Mouse (Mus musculus) left cerebral cortex, postnatal 25 days (tissue): ENCODE results near the gene Hacd4. TPM values are rescaled to one million over a fixed set of nuclear protein-coding genes. Genes with fewer than 3 reads are reported as not detected.
"Not testable (repeated sequence)": the region's sequence is repeated elsewhere in the genome, so short reads cannot be mapped to it uniquely, and the experiment has no call there.

Experiments
- DNase-seq, 2 experiments: peaks; one replicate each; pipeline ENCODE4 v3.0.0; 2022; ENCODE audit warnings: low spot score in 2 of 2, mixed read lengths in 1 of 2
- intact Hi-C: fragments of 180-260 bp; cut with DNase I; formaldehyde crosslinking; loops from one replicate; pipeline ENCODE4 v1.15.1; 2025
- total RNA-seq, 2 experiments: library from RNA; stranded (reverse); gene quantifications; 2 replicates each; pipeline ENCODE4 v1.2.3; 2021

Gene Hacd4
- total RNA-seq, 2 experiments from 2014 or later = 1.1 to 2.0 TPM

DNA sequence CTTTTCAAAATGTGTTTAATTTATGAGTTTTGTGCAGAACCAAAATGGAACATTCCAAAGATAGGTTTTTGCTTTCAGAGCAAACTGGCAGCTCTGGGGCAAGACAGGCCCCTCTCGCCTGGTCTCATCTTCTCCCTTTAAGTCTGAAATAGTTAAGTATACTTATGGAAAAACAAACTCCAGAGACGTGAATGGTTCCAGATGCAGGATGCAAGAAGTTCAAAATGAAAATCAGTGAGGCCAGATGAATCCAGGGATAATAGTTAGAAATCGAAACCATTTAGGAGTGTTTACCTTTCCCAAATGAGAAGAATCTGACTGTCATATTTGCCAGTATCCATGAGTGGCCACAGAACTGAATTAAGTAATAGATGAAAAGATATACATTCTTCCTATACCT, 1.6 kb downstream of the Hacd4 start:
- intact Hi-C loops = no loop called here
- DNase-seq = no peak

DNA sequence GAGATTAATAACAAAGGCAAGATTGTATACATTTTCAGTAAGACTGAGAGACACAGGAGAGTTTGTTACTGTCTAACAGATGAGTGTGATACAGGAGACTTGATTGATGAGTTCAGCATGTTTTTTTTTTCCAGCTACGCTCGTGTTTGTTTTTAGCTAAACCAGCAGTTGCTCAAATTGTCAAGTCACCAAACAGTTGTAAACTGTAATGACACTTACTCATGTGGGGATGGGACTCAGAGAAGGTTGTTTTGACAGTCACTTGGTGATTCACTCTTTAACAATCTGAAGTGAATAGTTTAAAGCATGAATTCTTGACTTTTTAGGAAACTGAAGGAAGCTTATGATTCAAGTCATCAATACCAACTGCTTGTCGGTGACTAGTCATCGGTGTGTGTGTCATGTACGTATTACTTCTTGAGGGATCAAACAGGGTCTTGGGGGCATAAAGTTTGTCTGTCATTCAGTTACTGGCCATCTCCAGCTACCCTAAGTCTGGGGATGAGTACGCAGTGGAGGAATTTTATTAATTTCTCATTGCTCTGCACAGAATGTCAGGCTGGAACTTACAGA, 2.0 kb downstream of the Hacd4 start:
- intact Hi-C loops = no loop called here
- no peak for DNase-seq

DNA sequence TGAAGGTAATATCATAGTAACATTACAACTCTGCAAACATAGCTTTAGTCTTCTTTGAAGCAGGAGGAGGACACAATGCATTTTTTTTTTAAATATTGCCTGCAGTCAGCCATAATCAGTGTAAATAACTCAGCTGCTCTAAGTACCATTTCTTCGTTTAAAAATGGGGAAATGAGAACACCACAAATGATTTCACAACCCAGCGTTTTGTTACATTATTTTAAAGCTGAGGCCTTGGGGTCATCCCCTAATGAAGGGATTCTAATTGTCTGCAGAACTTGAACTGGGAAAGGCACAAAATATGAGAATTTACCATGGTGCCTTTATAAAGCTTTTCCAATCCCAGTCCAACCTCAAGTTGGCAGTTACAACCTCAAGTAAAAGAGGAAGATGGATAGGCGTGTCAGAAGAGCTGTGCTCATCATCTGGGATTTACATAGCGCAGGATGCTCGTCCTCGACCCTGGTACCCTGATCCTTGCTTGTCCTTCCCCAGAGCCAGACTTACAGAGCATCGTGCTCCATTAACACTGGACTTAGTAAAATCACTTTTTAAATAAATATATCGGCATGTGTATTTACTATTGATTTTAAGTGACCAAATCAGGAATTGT, 6.2 kb downstream of the Hacd4 start:
- DNase-seq = no peak
- intact Hi-C loops = no loop called here

DNA sequence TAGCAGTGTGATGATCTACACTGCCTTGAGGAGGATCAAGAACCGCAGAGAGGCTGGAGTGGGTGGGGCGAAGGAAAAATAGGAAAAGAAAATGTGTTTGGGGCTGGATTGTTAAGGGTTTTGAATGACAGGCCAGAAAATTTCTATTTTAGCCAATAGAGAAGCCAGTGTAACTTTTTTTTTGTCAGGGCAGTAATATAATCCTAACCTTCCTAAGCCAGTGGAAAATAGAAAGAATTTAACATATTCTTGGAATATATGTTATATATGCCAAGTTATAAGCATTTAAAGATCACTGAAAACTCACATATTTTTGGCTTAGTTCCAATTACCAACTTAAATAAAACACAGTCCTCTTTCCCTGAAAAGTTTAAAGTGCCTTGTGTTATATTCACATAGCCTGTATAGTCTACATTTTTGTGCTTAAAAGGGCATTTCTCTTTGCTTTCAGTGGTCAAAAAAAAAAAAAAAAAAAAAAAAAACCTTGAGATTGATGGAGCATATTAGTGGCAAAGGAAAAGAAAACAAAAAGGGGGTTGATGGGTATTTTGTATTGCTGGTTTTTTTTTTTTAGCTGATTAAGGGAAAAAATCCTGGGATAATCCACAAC, 11.0 kb downstream of the Hacd4 start:
- no peak for DNase-seq
- intact Hi-C loops = no loop called here

DNA sequence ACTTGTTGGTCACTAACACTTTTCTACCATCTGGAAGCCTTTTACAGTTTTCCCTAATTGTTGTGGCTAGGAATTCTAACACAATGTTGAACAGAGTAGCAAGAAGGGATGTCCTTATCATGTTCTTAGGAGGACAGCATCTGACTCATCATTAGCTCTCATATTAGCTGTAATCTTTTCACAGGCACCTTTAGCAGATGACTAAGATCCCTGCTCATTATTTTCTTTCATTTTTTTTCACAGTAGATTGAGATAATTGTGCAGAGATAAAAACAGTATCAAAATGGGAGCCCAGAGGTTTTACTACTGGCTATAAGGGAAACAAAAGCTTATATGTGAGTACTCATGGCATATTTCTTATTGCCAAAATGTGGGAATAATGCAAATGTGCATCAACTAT, 14.2 kb downstream of the Hacd4 start:
- no peak for DNase-seq
- intact Hi-C loops = no loop called here

DNA sequence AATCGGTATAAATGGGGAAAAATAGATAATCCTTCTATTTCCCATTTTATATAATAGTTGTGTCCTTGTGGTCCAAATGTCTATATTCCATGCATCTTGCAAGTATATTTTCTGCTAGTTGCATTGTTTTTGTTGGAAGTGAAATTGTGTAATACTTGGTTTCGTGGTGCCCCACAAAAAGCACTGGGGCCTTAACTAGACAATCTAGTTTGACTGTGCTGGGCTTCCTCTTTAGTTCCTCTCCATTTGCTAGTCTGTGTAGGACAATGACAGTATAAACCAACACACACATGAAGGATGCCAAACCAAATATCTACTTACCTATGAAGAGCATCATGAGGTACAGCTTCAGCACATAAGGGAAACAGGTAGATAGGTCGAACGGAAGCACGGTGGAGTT, 19.4 kb downstream of the Hacd4 start:
- intact Hi-C loops = no loop called here
- no peak for DNase-seq

DNA sequence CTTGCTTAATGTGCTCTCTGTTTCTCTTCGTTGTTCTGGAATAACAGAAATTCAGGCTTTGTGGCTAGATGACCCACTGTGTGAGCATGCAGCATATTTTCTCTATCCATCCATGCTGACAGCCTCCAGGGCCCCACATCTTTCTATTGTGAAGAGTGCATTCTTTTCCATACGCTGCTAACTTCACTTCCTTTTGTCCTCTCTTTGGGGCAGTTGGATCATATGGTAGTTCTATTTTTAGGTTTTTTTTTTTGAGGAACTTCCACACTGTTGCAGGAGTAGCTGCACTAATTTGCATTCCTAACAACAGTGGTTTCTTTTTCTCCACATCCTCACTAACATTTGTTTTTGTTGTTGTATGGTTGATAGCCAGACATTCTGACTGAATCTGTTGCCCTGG, 23.7 kb downstream of the Hacd4 start:
- DNase-seq = no peak
- intact Hi-C loops = no loop called here

DNA sequence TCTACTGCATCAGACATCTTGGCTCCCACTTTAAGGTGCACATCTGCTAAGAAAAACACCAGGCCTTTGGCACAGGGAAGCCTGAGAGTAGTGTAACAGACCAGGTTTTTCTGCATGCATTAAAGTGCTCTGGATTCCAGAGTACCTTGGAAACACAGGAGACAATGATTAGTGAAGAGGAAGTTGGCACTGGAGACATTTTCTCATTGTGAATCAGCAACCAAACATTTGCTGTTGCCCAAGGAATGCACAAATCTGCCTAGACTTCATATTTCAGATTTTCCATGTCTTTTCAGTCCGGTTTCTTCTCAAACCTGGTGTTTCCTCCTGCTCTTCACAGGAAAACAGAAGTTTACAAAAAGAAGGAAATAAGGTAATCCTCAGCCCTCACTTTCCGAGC, 26.4 kb downstream of the Hacd4 start:
- intact Hi-C loops = no loop called here
- DNase-seq = no peak

DNA sequence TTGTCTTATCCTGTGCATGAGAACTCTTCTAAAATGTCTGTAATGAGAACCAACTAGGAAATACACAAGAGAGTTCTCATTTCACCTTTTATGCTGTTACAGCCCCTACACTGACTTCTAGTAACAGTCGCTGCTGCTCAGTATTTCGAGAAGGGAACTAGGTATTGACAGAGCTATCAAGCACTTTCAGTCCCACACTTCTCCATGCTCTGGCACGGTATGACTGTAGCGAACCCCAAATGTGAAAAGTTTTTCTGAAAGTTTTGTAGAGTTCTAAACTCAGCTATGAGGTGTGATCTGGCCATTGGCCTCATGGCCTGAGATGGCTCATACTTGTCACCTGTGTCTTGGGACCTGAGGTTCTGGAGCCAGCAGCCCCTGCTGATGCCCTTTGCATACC, 29.4 kb downstream of the Hacd4 start:
- intact Hi-C loops = no loop called here
- no peak for DNase-seq

DNA sequence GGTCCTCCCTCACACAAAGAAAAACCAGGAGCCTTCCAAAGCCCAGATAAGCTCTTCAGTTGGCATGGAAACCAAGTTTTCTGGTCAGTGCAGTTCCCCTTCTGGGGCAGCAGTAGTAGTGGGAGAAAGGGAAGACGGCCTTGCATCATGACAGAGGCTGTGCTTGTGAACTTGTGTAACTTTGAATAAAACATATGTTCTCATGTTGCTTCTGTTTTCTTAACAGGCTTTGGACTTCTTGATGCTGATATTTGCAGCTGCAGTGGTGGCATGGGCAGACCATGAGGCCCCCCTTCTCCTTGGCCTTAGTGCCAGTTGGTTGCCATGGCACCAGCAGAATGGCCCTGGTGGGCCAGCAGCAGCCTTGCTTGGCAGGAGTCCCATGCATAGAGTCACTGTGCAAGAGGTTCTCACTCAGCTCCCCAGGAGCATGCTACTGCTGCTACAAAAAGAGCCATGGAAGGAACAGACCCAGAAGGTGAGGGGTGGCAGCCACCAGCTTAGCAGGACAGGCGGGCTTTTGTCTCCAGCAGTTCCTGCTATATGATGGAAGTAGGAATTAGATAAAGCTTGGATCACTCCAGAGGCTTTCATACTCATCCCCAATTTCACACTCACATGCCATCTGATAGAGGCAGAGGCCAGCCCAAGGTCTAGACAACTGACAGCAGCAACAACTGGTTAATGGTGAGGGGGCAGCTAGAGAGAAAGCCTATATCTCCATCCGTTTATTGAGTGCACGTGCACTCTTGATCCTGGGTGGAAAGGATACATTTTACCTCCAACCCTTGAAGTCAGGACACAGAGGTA, 31.6 kb downstream of the Hacd4 start:
- peak; percentile 23 to 28 for DNase-seq

DNA sequence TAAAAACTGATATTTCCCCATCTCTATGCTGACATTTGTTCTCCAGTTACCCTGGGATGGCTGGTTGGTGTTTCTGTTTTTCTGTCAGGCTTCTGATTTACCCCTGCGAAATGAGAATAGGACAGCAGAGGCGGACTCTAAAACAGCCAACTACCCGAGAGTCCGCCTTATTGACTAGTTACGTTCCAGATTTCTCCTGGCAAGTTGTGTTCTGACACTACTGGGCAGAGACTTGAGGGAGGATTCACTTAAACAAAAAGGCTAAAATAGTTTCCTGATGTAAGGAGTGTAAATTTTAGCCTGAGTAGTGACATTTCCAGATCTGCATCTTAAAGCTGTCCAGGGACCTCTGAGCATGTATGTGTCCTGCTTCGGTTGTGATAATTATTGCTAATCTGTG, 35.8 kb downstream of the Hacd4 start:
- peak in 1 of 2 experiments; percentile 52 for DNase-seq
- intact Hi-C loops = no loop called here

More for the DNA sequence above, 31.6 kb downstream of the Hacd4 start:
- intact Hi-C loops = no loop called here

DNA sequence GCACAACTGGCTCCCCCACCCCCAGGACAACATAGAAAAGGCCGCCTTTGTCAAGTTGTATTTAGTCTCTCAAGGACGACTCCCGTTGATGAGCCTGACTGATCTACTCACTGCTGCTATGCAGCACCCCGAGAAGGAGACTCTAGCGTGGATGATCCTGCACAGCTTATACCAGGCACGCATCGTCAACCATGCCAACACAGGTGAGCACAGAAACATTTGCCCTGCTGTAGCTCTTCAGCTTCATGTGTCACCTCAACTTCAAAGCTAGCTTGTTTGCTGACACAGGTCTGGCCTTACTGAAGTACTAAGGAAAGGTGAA, 37.8 kb downstream of the Hacd4 start:
- no peak for DNase-seq
- intact Hi-C loops = no loop called here

DNA sequence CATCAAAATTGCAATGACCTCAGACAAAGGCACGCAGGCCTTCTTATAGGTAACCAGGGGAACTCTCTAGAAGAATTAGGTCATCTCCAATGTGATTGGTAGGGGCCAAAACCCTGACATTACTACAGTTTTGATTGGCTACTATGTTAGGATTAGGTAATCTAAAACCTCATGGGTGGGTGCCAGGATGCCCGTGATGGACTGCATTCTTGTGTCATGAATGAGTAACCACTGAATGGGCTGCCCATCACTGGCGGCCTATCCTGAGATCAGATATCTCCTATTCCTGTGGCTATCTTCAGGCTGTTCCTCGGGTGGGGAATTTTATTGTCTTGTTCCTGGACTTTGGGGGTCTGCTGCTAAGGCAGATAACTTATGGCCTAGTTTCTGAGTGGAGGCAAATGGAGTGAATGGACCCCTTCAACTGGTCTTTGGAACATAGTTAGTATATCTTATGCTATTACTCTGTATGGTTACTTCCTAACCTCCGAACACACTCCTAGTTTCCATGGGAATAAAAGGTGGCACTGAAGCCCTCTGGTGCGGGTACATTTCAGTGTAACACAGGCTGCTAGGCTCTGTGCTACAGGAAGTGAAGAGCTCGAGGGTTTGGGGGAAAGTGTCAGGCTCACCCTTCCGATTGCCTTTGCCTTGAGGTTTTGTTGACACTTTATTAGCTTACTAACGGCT, 38.3 kb downstream of the Hacd4 start:
- intact Hi-C loops = no loop called here
- DNase-seq = no peak

DNA sequence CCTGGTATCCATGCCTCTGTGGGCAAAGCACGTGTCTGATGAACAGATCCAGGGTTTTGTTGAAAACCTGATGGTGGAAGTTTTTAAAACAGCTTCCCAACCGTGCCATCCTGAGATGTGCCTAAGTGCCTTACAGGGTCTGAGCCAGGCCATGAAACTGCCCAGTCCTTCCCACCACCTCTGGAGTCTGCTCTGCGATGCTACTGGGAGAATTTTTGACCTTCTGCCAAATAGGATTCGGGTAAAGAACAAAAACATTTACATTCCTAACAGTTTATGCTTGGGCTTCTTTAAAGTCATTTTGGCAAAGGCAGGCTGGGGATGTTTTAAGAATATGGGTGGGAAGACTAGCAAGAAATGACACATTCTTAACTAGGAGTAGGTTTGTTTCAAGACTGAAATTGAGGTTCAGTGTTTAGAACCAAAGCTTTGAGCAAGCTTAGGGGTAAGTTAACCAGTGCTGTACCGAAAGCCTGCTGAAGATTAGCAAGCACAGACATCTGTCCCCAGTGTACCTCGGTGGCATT, 41.7 kb downstream of the Hacd4 start:
- peak in 1 of 2 experiments; percentile 63 for DNase-seq
- intact Hi-C loops = no loop called here

DNA sequence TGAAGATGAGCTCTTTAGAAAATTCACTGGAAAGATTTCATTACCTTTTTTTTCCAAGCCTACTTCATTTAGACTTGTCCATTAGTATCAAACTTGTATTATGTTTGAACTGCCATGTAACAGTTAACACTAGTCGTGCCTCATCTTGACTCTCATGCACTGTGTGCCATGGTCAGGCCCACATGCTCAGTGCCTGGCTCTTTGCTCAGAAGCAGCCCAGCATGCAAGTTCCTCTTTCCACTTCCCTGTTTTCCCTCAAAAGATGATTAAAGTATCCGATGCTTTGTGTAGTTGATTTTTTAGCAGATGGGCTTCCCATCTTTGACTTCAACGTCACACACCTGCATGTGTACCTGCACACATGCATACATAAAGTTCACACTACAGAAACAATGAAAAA, 43.0 kb downstream of the Hacd4 start:
- no peak for DNase-seq
- intact Hi-C loops = no loop called here

DNA sequence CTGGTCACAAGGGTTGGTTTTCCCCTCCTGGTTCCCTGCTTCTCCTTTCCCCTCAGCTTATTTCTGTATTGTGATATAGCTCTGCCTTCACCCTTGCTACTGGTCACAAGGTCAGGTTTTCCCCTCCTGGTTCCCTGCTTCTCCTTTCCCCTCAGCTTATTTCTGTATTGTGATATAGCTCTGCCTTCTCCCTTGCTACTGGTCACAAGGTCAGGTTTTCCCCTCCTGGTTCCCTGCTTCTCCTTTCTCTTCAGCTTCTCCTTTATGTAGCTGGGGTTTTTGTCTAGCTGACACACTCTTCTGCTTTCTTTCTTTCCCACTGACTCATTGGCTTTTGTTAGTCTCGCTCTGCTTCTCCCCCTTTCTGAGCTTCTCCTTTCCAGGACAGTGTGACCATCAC, 48.1 kb downstream of the Hacd4 start:
- intact Hi-C loops, DNase-seq: not testable (repeated sequence)

DNA sequence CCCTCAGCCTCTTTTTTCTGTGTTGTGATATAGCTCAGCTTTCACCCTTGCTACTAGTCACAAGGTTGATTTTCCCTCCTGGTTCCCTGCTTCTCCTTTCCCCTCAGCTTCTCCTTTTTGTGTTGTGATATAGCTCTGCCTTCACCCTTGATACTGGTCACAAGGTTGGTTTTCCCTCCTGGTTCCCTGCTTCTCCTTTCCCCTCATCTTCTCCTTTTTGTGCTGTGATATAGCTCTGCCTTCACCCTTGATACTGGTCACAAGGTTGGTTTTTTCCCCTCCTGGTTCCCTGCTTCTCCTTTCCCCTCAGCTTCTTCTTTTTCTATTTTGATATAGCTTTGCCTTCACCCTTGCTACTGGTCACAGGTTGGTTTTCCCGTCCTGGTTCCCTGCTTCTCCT, 48.7 kb downstream of the Hacd4 start:
- intact Hi-C loops = no loop called here
- DNase-seq = no peak

DNA sequence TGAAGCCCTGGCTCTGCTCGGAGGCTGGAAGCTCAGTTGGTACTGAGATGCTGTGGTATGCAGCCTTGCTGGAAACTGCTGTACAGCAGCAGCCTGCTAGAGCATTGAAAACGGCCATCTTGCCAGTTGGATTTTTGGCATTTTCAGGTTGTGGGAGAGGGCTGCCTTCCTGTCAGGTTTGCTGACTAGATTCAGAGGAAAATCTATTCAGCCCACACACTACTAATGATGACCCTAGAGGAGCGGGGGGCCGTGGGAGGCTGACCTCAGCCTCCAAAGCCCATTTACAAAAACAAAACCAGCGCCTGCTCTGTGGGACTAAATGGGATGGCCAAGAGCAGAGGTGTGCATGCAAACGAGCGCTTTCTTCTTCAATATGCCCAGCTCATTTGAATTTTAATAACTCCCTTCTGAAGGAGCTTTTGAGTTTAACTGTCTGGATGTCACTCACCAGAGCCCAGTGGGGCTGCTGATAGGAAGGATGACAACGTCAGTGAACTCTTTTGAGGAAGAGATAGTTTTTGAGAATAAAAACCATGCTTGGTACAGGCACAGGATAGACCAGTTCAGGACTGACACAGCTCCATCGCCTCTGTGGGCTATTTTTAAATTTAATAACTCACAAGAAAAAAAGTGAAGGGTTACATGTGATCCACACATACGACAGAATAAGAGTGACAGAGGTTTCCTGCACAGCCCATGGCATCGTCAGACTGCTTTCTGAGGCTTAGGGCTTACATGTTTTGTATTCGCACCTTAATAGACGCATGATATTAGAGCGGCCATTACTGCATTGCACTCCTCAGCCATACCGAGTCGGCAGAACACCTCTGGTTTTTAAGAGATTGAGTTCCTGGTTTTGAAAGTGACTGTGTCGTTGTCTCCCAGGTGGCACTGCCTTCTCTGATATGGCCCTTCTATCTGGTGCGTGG, 66.2 kb downstream of the Hacd4 start:
- no peak for DNase-seq

DNA sequence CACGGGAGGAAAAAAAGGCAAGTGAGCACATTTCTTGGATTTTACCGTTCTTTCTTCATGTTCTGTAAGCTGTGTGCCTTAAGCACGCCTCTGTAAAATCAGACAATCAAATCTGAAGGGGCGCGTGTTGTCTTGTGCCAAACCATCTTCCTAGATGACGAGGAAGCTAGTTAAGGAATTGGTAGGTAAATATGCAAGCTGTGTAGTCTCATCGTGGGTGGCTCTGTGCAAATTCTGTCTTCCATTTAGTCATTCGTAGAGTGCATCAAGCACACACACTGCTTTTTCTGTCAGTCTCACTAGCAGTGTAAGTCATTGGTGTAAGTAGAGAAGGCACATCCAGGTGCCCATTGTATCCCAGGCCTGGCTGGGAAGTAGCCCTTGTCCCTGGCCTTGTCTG, 67.9 kb downstream of the Hacd4 start:
- intact Hi-C loops = no loop called here

More for the DNA sequence above, 66.2 kb downstream of the Hacd4 start:
- intact Hi-C loops = no loop called here

More for the DNA sequence above, 67.9 kb downstream of the Hacd4 start:
- peak in 1 of 2 experiments; percentile 68 for DNase-seq
